Mouse (Mus musculus) lung, postnatal 0 days (tissue): ENCODE data around the gene Scmh1. TPM values are rescaled to one million over a fixed set of nuclear protein-coding genes. Genes with fewer than 3 reads are reported as not detected.

Experiments used
- ATAC-seq: fragments of 200-750 bp; cut with Nextera tagmentation; 2 replicates; pipeline ENCODE4 v1.8.0; 2017; ENCODE audit warnings: moderate library complexity
- DNase-seq: peaks from one replicate; pipeline ENCODE4 v3.0.0-alpha.2; 2016; ENCODE audit warnings: low spot score
- H3K27ac ChIP-seq: fragments of 300-500 bp; sonication (generic); 2 replicates; pipeline ENCODE4 v1.5.1; 2014; ENCODE audit warnings: antibody characterized with exemption, mild to moderate bottlenecking, low read length, mixed read lengths
- H3K27me3 ChIP-seq: fragments of 300-500 bp; sonication (generic); replicated peaks from 2 replicates; pipeline ENCODE4 v1.6.1; 2014; ENCODE audit warnings: low read length, mixed read lengths; ENCODE audit not compliant: insufficient read depth
- H3K36me3 ChIP-seq: fragments of 300-500 bp; sonication (generic); 2 replicates; pipeline ENCODE4 v1.6.1; 2014; ENCODE audit warnings: low read length, mixed read lengths; ENCODE audit not compliant: insufficient read depth
- H3K4me1 ChIP-seq: fragments of 300-500 bp; sonication (generic); 2 replicates; pipeline ENCODE4 v1.6.1; 2014; ENCODE audit warnings: antibody characterized with exemption, low read depth, low read length, mixed read lengths; ENCODE audit not compliant: insufficient read depth
- H3K4me2 ChIP-seq: fragments of 300-500 bp; sonication (generic); replicated peaks from 2 replicates; pipeline ENCODE4 v1.6.1; 2014; ENCODE audit warnings: low read depth, mild to moderate bottlenecking, low read length, moderate library complexity, mixed read lengths
- H3K4me3 ChIP-seq: fragments of 300-500 bp; sonication (generic); 2 replicates; pipeline ENCODE4 v1.5.1; 2014; ENCODE audit warnings: low read depth, low read length
- H3K9ac ChIP-seq: fragments of 300-500 bp; sonication (generic); replicated peaks from 2 replicates; pipeline ENCODE4 v1.6.1; 2014; ENCODE audit warnings: low read depth, mild to moderate bottlenecking
- H3K9me3 ChIP-seq: fragments of 300-500 bp; sonication (generic); 2 replicates; pipeline ENCODE4 v1.6.1; 2016; ENCODE audit warnings: low read length, mixed read lengths
- CTCF ChIP-seq: IDR thresholded peaks from 2 replicates; pipeline ENCODE4 v1.5.1; 2016; ENCODE audit warnings: antibody characterized with exemption, mild to moderate bottlenecking
- EP300 ChIP-seq: IDR thresholded peaks from 2 replicates; pipeline ENCODE4 v1.6.1; 2016; ENCODE audit warnings: antibody characterized with exemption, mild to moderate bottlenecking, control low read depth
- WGBS: fragments of 180-500 bp; shearing (Covaris S2); extraction: QIAGEN DNeasy Blood & Tissue Kit; methylation state at CpG from one replicate; pipeline ENCODE4 v1.1.7; 2014; 5-methylcytosine and 5-hydroxymethylcytosine counted together
- polyA plus RNA-seq: library from polyadenylated mRNA; unstranded; fragments of >200 nt; fragmentation: Nextera tagmentation; extraction: Ambion mirVana; gene quantifications from 2 replicates; pipeline ENCODE4 v1.2.1, GENCODE M21; 2015

Gene Scmh1
- polyA plus RNA-seq, 1 experiment from 2014 or later, result 26.1 TPM

DNA sequence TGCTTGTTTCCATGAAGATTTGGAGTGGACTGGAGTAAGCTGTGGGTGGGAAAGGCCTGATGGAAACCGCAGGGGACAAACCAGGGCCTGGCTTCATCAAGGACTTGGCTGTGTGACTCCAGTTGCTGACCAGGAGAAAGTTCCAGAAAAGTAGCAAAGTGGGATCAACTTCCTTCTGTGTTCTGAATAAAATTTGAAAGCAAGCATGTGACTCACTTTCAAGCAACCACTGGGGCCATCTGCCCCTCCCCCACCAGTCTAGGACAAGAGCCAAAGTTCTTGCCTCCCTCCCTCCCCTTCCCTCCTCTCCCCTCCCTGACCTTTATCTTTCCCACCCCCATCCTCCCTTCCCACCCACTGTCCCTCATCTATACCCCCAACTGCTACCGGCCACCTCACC, 35.9 kb upstream of the Scmh1 start:
- no peak overlapping the region for H3K27ac ChIP-seq
- DNase-seq, result peak; percentile 39
- no peaks in the 10 kb centered on the region for H3K9me3 ChIP-seq
- WGBS, result 31% methylated on average over 2 of the region's 2 CpGs
- H3K4me3 ChIP-seq, result no peak overlapping the region
- H3K4me2 ChIP-seq, result peak overlapping the region; percentile 50; the same call in 1 of the 2 replicates
- peak; percentile 18 for ATAC-seq
- no peak overlapping the region for H3K9ac ChIP-seq
- H3K36me3 ChIP-seq, result no peaks in the 10 kb centered on the region
- no peak for TF ChIP-seq EP300
- no peak for TF ChIP-seq CTCF
- H3K27me3 ChIP-seq, result peaks cover 4% of the 10 kb centered on the region; the same call in 1 of the 2 replicates
- H3K4me1 ChIP-seq, result peaks cover 6% of the 10 kb centered on the region; the same call in 1 of the 2 replicates

DNA sequence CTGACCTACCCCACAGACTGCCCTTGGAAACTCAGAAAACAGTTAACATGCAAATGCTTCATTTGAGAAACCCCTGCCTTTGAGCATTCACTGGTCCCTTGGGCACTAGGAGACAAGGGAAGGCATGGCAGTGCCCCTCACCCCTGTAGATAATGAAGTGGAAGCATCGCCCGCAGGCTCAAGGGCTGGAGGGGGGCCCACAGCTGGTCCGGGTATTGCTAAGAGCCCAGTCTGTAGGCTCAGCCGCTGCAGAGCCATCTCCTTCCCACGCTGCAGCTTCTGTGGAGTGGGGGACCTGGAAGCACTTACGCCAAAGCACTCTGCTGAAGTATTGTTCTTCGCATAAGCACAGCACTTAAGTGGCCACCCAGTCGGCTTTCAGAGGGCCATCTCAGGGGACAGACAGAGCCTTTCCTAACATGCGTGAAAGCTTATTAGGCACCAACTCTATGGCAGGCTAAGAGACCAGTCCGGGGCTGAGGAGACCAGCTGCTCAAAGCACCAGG, 35.2 kb upstream of the Scmh1 start:
- Histone ChIP-seq H3K4me1 (peaks cover 6% of the 10 kb centered on the region; the same call in 1 of the 2 replicates), H3K4me3 (peak overlapping the region; percentile 24), H3K4me2 (peak overlapping the region; percentile 50), H3K27me3 (peaks cover 4% of the 10 kb centered on the region; the same call in 1 of the 2 replicates), H3K9ac (no peak overlapping the region), H3K36me3 (no peaks in the 10 kb centered on the region), H3K27ac (no peak overlapping the region), H3K9me3 (no peaks in the 10 kb centered on the region)
- peak; percentile 83 for ATAC-seq
- DNase-seq, result peak; percentile 69
- no peak for TF ChIP-seq CTCF
- no peak for TF ChIP-seq EP300
- 28% methylated on average over 10 of the region's 10 CpGs for WGBS

DNA sequence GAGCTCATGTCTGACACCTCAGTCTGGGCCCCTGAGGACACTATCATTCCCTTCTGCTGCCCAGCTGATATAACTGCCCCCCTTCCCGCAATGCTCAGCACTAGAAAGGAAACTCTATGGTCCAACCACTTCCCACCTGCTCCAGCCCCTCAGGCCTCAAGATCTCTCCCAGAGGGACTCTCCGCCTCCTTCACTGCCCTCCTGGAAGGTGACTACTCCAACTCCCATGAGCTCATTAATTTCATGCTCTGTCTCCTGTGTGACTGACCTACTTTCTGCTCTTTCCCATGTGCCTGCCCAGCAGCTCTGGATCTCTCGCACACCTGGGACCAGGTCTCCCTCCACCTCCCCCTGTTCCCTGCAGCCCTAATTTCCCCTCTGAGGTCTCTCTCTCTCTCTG, 32.2 kb upstream of the Scmh1 start:
- no peaks in the 10 kb centered on the region for H3K9me3 ChIP-seq
- peaks cover 6% of the 10 kb centered on the region; the same call in 1 of the 2 replicates for H3K4me1 ChIP-seq
- no peak overlapping the region for H3K4me2 ChIP-seq
- no peak for DNase-seq
- no peak for ATAC-seq
- TF ChIP-seq CTCF (no peak), EP300 (no peak)
- no peak overlapping the region for H3K9ac ChIP-seq
- 89% methylated on average over 3 of the region's 3 CpGs for WGBS
- peaks cover 6% of the 10 kb centered on the region; the same call in 1 of the 2 replicates for H3K27me3 ChIP-seq
- H3K27ac ChIP-seq, result no peak overlapping the region
- no peak overlapping the region for H3K4me3 ChIP-seq
- H3K36me3 ChIP-seq, result no peaks in the 10 kb centered on the region

DNA sequence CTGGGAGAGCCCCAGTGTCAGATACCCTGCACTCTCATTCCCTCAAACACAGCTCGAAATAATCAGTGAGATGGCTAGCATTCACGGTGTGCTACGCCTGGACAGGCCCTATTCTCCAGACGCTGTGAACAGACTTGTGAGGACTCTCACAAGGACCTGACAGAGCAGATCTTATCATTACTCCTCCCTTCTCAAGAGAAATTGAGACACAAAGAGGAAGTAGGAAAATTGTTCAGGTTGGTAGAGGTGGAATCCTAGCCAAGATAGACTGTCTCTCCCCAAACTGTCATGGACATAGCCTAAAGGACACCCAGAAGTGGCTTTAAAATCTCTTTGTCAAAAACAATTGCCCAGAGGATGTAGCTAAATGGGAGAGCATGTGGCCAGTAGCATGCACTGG, 31.3 kb upstream of the Scmh1 start:
- DNase-seq (no peak), ATAC-seq (no peak)
- Histone ChIP-seq H3K27ac (no peak overlapping the region), H3K27me3 (peaks cover 7% of the 10 kb centered on the region; the same call in 1 of the 2 replicates), H3K9me3 (no peaks in the 10 kb centered on the region), H3K4me1 (peaks cover 6% of the 10 kb centered on the region; the same call in 1 of the 2 replicates), H3K4me3 (no peak overlapping the region), H3K36me3 (no peaks in the 10 kb centered on the region), H3K9ac (no peak overlapping the region), H3K4me2 (no peak overlapping the region)
- no peak for TF ChIP-seq CTCF
- TF ChIP-seq EP300, result no peak
- WGBS, result 33% methylated on average over 4 of the region's 4 CpGs

DNA sequence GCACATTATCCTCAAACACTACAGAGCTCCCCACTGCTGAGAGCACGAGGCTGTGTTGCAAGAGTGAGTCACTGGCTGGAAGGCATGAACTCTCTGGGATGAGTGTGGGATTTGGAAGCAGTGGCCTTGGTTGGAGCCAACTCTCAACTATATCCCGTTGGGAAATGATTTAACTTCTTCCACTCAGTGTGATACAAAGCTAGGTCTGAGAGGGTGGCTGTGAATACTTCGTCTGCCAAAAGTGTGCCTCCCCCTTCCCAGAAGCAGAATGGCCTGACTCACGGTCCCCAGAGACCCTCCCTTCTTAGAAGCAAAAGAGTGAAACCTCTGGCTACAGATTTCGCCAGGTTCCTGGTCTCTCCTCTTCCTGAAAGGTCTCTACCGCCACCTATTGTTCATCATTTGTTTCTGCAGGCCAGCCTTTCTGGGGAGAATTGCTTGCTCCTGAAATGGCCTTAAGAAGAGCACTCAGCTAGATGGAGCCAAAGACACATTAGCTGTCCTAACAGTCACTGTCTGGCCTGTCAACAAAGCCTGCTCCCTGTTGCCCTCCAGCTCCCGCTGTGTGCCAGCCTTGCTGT, 24.2 kb upstream of the Scmh1 start:
- H3K4me3 ChIP-seq, result no peak overlapping the region
- no peak overlapping the region for H3K9ac ChIP-seq
- ATAC-seq (peak; percentile 98), DNase-seq (peak; percentile 97)
- 7% methylated on average over 7 of the region's 7 CpGs for WGBS
- no peaks in the 10 kb centered on the region for H3K36me3 ChIP-seq
- no peak overlapping the region for H3K27ac ChIP-seq
- TF ChIP-seq EP300 (peak; percentile 77), CTCF (peak; percentile 93)
- peak overlapping the region; percentile 29 for H3K4me2 ChIP-seq
- 0 out of 2 replicates have a peak, but pooled peaks cover 3% of the 10 kb centered on the region for H3K27me3 ChIP-seq
- H3K9me3 ChIP-seq, result no peaks in the 10 kb centered on the region
- H3K4me1 ChIP-seq, result 0 out of 2 replicates have a peak, but pooled peaks cover 2% of the 10 kb centered on the region

DNA sequence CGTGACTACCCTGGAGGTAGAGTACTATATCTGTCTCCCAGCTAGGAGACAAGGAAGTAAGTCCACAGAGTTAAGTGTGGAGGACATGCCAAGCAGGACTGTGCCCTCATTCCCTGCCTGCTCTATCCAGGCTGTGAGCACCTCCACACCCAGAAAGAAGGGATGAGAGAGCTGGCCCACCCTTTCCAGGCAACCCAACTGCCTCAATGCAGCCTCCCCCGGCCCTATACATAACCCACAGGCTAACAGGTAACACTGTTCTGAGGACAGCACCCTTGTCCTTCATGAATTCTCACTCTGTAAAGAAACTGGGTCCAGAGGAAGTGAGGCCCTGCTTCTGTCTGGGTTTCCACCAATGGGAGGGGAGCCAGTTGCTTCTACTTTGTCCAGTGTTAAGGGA, 19.6 kb upstream of the Scmh1 start:
- Histone ChIP-seq H3K27me3 (no peaks in the 10 kb centered on the region), H3K4me1 (no peaks in the 10 kb centered on the region), H3K27ac (no peak overlapping the region), H3K9me3 (no peaks in the 10 kb centered on the region), H3K4me3 (no peak overlapping the region), H3K36me3 (no peaks in the 10 kb centered on the region), H3K9ac (no peak overlapping the region), H3K4me2 (no peak overlapping the region)
- WGBS, result 84% methylated on average over 2 of the region's 2 CpGs
- no peak for TF ChIP-seq CTCF
- no peak for TF ChIP-seq EP300
- DNase-seq (no peak), ATAC-seq (no peak)
